Mouse (Mus musculus): ENCODE measurements at regions not wholly inside any gene's neighbourhood (a gene's known extent, or its start where the extent isn't known, plus 50 kb on each side); places are given as distances from the start of the nearest gene placed in this dataset.
A peak's percentile ranks its signal among the peaks of the same experiment; 100 is the strongest.

DNA sequence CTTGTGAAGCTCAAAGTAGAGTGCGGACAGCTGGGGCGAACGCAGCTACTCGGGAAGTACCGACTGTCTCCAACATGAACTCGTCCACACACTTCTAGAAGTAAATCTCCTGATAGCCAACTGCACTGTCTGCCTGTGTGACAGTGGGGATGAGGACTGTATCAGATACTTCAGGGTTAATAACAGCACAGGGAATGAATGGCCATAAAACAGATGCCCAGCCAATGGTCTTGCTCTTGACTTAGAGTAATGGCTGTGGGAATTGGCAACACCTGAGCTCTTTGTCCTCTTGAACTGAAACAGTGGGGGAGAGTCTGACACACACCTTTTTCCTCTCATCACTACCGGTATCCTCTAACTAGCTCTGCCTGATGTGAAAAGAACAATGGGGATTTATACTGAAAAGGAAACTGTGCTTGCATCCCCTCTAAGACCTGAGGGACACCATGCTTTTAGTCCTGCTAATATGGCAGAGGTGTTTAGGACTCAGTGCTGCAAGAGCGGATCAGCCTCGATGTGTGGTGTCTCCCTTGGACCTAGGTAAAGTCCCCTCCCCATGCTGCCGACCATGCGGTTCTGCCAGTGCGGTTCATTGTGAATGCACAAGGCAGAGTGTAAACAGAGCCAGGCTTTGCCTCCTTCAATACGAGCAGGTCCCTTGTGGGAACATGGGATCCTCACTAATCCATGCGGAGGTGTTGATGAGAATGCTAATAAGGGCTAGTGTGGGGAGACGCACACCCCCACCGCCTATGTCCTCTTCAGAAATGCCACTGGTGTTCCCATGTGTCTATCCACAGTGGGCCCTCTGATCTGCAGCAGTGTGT is 355.5 kb downstream of the Eipr1 start:
- DNase-seq, result no peak

DNA sequence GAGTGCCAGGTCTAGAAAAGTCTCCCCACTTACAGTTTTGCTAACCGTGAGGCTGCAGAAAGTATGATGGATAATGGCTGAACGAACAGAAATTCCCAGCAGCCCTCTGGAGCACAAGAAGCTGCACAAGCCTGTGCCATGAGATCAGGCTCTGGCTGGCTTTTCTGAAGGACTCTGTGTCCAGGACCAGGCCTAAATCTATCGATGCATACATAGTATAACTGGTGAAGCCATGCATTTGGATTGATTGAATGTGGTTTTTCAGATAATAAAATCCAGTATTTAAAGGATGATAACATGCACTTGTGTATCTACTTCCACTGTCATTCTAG is 356.1 kb downstream of the Eipr1 start:
- no peak for DNase-seq
- intact Hi-C loops (cut with DNase I), result no loop called here

More for the DNA sequence above, 355.5 kb downstream of the Eipr1 start:
- intact Hi-C loops (cut with DNase I), result no loop called here

DNA sequence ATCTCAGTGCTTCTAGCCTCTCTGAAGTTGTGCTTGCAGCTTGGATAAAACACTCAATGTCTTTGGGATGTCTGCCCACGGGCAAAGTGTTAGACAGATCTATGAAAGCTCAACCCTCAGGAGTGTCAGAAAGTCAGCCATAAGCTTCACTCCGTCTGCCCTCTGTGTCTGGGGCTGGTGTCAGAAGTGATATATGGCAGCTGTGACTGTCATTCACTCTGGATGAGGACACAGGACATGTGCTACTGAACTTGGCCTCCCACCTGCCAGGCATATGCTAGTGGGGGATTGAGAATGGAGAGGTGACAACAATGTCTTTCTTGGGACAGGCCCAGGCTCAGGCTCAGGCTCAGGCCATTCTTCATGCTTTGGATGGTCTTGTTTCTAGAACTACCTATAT is 366.7 kb downstream of the Eipr1 start:
- intact Hi-C loops (cut with DNase I), result no loop called here
- no peak for DNase-seq

DNA sequence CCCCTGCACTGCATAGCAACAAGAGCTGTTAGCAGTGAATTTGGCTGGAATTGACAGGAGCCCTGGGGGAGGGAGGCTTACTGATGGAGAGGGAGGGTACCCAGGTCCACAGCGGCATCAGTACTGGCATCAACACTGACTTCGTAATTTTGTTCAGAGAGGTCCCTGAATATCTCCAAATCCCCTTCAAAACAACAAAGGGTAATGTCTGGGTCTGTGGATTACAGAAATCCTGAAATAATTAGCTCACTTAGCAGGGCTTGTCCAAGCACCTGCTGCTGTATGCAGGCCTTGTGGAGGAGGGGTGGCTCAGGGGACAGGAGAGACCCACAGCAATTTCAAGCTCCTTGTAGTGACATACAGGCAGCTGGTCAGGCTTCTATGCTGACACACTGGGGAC is 369.6 kb downstream of the Eipr1 start:
- no peak for DNase-seq
- intact Hi-C loops (cut with DNase I), result no loop called here

DNA sequence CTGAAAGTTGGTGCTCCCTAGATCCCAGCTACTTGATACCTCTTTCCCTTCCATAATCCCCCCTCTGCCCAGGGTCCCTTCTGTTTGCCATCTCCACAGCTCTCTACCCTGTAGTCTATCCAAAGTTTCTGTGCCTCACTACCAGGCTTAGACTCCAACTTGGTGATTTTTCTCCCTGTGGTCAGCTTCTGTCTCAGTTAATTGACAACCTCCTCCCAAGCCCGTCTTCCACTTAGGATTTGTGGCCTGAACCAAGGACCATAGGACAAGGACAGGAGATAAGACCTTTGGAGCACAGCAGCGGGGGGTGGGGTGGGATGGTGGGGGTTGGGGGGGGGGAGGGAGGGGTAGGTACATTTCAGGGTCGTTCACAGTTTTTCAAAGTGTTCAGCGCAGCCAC is 371.3 kb downstream of the Eipr1 start:
- no peak for DNase-seq
- intact Hi-C loops (cut with DNase I), result no loop called here

DNA sequence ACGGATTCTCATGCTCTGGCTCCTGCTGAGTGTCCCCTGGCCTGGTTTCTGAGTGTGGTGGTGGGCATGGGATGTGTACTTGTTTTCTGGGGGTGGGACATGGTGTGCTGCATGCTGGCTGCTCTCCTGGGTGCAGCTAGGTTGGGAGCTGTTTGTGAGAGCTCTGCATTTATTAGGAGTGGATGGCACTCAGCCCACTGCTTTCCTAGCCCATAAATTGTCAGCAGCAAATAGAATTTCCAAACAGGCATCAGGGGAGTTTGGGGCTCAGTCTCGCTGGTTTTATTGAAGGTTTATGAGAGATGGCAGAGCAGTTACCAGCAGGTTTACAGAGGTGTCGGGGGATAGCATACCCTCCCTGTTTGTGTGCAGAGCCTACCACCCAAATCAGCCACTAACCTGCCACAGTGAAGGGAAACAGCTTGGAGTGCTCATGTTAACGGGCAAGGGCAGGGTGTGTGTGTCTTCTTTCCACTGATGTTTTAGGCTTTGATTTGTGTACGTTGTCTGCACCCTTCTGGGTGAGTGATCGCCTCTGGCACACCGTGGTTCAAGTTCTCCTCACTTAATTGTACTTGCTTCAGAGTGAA is 372.6 kb downstream of the Eipr1 start:
- no peak for DNase-seq
- intact Hi-C loops (cut with DNase I), result no loop called here

DNA sequence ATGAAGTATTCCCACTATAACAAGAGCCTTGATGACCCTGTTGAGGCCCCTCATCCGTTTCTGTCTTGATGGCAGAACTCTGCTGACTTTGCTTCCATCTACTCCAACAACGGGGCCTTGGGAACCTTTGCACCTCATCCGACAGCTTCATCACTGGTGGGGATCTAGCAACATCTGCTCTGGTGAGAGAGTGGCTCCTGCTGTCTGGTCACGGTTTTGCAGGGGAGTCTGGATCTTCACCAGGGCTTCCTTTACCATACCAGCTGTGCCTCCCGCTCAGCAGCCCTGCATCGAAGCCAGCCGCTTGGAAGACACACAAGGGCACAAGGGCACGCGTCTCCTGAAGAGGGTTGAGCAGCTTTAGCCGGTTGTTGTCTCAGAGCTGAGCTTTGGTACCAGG is 377.2 kb downstream of the Eipr1 start:
- DNase-seq, result no peak

DNA sequence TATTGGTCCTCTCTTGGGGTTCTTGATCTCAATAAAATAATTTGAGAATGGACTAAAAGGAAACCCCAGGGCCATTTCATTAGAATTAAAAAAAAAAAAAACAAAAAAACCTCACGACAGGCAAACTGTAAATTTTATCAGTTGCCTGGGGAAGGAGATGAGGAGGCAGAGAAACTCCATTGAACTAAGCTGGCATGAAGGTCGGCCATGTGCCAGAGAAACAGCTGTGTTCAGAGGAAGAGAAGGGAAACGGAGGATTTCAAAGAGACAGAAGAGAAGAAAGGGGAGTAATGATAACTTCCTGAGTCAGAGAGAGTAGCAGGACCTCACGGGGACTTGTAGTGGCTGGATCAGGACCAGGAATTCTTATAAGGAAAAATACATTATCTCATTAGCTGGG is 377.7 kb downstream of the Eipr1 start:
- intact Hi-C loops (cut with DNase I), result loop anchor here (1.0 kb wide), 1 partner anchor 430 kb away; no protein-coding TSS in a partner anchor
- no peak for DNase-seq

More for the DNA sequence above, 377.2 kb downstream of the Eipr1 start:
- intact Hi-C loops (cut with DNase I), result loop anchor here (1.0 kb wide), 1 partner anchor 430 kb away; no protein-coding TSS in a partner anchor

DNA sequence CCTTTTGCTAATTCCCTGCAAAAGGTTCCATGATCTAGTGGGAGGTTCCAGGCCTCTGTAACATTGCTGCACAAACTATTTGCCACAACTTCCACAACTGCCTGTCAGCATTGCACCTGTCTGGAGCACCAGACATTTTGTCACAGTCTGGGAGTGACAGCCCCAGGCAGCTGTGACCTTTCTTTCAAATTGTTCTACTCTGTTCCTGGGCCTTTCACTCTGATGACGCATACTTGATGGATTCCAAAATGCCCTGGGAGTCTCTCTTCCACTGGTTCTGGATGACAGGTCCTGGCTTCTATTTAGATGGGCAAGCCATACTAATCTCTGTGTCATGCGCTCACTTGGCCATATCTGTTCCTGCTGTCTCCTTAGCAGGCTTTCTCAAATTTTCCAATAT is 382.7 kb downstream of the Eipr1 start:
- DNase-seq, result no peak
- intact Hi-C loops (cut with DNase I), result no loop called here

DNA sequence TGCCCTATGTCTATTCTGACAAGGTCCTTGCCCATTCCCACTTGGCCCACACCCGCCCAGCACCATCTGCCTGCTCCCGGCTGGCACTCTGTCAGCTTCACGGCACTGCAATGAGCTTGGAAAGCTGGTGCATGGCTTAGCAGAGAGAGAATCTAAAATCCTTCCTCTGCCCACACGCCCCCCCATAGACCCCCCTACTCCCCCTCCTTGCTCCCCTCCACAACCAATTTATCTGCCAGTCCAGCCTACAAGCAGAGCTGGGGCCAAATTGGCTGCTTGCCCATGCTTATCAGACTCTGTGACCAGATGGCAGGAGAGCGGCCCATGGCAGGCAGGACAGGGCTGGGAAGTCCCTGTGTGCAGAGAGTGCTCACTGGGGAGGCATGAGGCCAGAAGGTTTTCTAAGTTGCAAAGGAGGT is 385.3 kb downstream of the Eipr1 start:
- peak; percentile 55 to 59 for DNase-seq
- intact Hi-C loops (cut with DNase I), result no loop called here

DNA sequence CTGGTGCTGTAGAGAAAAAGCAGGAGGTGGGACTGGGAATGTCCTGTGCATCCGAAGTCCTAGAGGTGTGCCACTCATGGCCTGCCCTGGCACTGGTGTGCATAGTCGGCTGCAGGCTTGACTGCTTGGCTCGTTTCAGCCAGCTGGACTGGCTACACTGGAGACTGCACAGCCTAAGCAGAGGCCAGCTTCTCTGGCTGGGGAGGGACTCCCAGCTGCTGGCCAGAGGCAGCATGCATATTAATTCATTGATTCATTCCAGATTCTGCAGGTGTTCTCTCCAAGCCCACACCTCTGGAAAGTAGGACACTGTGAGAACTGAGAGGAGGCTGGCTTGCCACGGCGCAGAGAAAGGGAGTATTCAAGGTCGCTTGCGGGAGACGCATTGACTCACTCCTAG is 385.9 kb downstream of the Eipr1 start:
- DNase-seq, result no peak

DNA sequence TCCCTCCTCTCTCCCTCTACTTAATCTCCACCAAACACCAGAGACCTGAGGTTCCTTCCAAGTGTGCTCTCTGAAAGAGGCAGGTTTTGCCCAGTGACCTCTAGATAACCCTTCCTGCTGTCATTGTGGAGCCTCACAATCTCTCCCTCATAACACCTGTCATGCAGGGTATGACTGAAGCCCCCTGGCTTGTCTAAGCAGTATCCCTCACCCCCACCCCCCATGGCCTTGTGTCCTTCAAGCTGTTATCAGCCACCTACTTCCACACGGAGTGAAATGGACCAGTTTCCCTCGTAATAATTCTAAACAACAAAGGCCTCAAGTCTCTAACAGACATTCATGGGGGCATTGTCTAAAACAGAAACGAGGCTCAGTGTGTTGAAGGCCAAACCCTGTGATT is 387.6 kb upstream of the Myt1l start:
- intact Hi-C loops (cut with DNase I), result no loop called here
- DNase-seq, result no peak

More for the DNA sequence above, 385.9 kb downstream of the Eipr1 start:
- intact Hi-C loops (cut with DNase I), result no loop called here

DNA sequence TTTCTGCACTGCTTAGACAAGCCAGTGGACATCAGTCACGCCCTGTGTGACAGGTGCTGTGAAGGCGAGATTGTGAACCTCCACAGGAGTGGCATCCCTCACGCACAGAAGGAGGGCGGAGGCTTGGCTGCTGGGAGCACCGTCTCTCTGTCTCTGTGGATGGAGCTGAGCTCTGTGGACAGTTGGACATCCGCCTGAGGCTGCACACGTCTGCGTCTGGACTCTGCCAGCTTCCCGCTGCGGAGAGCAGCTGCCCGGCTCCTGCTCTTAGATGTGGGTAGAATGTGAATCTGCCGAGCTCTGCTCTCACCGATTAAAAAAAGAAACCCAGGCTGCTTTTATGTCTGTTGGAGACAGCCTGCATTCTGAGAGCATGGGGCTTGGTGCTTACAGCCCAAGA is 387.1 kb upstream of the Myt1l start:
- intact Hi-C loops (cut with DNase I), result no loop called here
- no peak for DNase-seq

DNA sequence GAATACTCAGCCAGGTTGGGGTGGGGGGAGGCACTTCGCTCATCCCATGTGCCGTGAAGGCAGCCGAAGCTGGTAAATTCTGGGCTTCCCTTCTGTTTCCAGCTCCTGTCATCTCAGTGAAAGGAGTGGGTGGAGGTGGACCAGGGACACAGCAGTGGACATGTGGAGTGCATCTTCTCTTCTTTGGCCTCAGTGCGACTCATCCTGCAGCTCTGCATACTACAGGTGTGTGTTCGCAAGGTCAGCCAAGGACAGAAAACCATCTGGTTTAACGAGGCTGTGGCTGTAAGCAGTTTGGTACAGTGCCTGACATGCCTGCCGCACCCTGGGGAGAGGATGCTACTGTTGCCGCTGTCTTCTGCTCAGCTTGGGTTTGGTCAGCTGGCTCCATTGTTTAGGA is 386.3 kb upstream of the Myt1l start:
- intact Hi-C loops (cut with DNase I), result no loop called here
- no peak for DNase-seq

DNA sequence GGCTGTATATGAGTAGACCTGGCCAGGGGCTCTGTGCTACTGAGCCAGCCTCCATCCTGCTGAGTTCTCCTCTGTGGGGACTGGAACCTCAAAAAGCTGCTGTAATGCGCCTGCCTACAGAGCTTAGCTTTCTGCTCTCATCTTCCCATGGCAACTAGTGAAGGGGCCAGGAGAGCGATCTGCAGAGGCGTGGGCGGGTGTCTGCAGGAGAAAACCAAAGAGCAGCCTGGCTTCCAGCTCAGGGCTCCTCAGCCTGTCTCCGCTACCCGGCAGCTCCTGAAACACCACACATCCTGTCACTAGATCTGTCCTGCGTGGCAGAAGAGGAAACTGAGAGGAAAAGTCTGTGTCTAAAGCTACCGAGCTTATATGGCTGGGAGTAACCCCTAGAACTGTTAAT is 384.9 kb upstream of the Myt1l start:
- intact Hi-C loops (cut with DNase I), result no loop called here
- no peak for DNase-seq

DNA sequence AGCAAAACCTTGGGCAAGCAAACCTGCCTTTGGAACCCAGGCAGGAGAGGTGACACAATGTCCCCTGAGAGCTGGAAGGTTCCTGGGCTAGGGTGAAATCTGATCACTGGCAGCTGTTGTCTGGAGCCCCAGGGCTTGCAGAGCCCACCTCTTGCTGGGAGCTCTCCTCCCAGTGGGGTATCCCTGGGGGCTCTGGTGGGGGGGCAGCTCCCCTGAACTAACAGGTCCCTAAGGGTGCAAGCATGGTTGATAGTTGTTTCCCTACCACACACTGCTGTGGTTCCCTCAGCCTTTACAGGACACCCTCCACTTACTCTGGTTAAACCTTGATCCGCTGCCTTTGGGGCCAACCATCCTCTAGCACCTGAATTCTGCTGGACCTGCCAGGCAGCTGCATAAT is 367.3 kb upstream of the Myt1l start:
- intact Hi-C loops (cut with DNase I), result no loop called here
- no peak for DNase-seq

DNA sequence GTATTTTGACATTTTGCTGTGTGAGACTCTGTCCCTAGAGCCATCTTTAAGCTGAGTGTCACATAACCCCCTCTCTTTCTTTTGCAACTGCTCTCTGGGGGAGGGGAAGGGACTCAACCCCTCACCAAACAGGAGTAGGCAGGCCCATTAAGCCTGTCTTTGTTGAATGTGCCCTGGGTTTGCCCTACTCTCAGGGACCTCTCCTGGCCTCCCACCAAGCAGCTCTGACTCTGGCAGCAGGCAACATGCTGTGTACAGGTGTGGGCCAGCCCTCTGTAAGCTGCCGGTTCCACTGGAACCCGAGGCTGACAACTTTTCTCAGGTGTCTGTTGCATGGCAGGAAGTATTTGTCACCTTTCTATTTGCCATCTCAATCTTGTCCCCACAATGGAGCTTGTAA is 366.6 kb upstream of the Myt1l start:
- no peak for DNase-seq
- intact Hi-C loops (cut with DNase I), result no loop called here

DNA sequence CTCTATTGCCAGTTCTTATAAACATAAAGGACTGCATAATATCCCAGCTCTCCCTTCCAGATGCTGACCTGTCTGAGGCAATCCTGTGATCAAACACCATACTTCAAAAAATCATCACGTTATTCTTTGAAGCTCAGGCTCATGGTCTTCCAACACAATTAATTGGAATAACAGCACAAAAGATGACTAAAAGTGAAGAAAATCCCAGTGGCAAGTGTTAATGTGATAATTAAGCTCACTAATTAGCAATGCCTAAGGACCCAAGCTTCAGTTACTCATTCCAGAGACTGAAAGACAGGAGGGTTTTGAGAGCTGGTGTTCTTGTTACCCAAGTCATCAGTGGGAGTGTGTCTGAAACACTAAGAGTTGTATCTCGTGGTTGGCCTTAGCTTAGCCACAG is 363.5 kb upstream of the Myt1l start:
- intact Hi-C loops (cut with DNase I), result no loop called here
- no peak for DNase-seq

DNA sequence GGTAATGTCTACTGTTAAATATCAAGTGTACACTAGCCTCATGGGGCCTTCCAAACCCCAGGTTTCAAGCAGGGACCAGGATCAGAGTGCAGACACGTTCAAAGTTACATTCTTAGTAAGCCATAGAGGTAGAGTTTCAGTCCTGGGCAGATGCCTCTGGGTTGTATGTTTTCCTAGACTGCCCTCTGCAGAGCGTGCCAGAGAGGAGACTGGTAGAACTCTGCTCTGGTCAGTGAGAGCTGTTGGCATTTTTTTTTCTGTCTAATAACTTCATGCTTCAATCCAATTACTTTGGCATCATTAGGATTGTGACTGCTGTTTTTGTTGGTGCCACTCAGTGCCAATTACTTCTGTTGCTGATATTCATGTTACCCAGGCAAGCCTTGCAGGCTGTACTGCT is 361.9 kb upstream of the Myt1l start:
- intact Hi-C loops (cut with DNase I), result loop anchor here (2.0 kb wide), 2 partner anchors 98 to 578 kb away; no protein-coding TSS in a partner anchor
- no peak for DNase-seq

DNA sequence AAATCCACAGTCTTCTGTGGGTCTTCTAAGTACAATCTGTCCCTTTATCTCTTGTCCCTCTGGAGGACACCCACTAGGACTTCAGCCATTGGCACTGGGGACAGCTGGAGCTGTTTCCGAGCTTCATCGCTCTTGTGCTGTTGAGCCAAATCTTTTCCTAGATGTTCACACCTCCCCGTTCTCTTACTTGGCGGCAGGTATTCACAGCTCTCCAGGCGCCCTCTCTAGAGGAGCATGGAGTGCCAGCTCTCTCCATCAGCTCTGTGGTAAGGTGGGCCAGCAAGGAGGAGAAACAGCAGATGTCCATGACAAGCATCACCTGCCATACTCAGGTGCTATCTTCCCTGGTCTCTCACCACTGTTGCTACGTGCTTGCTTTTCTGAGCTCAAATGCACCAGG is 360.3 kb upstream of the Myt1l start:
- intact Hi-C loops (cut with DNase I), result loop anchor here (2.0 kb wide), 2 partner anchors 99 to 579 kb away; no protein-coding TSS in a partner anchor
- DNase-seq, result no peak

DNA sequence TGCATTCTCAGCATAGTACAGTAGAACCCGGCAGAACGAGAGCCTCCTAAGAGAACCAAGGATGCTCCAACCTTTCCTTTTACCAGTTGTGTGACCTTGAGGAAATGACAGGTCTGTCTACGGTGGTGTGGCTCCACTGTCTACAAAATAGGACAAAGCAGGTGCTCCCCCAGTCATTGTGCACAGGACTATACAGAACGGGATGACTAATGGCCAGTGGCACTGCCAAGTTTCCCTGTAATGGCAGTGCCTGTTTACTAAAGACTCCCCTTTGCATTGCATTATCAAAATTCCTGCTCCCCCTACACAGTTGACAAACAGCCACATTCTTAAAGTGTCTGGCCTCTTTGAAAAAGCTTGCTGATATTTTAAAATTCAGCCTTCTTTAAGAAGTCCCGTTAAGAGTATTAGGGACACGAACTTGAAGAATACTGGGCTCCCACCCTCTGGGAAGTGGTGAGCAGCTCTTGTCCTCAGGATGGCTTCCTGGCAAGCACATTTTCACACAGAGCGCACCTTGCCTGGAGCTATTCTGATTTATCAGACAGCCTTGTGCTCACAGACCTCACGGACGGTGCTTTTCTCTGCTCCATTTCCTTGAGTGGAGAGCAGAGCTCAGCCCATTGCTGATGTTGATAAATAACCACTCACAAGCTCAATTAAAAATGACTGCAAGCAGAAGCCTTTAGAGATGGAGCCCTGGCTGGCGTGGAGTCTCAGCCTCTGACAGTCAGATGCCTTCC is 352.3 kb upstream of the Myt1l start:
- intact Hi-C loops (cut with DNase I), result no loop called here
- no peak for DNase-seq

DNA sequence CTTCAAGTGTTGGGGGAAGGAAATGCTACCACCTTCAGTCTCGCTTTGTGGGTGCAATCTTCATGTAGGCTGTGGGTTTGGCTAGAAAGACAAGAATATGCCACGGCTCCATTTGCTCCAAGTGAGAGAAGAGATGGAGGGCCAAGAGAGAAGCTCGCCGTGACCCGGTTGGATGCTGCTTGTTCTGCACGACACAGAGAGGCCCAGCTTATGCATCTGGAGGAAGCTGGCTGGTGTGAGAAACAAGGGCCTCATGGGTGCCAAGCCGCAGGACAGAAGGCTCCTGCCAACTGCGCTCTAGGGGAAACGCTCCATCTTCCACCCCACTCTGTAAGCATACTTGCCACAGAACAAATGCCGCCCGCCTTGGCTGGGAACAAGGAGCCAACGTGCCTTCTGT is 351.0 kb upstream of the Myt1l start:
- intact Hi-C loops (cut with DNase I), result no loop called here
- DNase-seq, result no peak

Measured in heart, postnatal 36 days (tissue).